Mouse (Mus musculus) embryonic facial prominence, embryonic 15.5 days (tissue): ENCODE measurements around the gene Rcl1. TPM values are rescaled to one million over a fixed set of nuclear protein-coding genes. Genes with fewer than 3 reads are reported as not detected.
A peak's percentile ranks its signal among the peaks of the same experiment; 100 is the strongest.

Experiments
- ATAC-seq: fragments of 200-750 bp; cut with Nextera tagmentation; 2 replicates; pipeline ENCODE4 v1.8.0; 2017; ENCODE audit warnings: low read depth, moderate TSS enrichment; ENCODE audit not compliant: insufficient number of reproducible peaks, low FRiP score, low TSS enrichment
- H3K27ac ChIP-seq: fragments of 300-500 bp; sonication (generic); replicated peaks from 2 replicates; pipeline ENCODE4 v1.5.1; 2015; ENCODE audit warnings: mild to moderate bottlenecking, inconsistent platforms
- H3K27me3 ChIP-seq: fragments of 300-500 bp; sonication (generic); 2 replicates; pipeline ENCODE4 v1.6.1; 2015; ENCODE audit warnings: inconsistent platforms
- H3K36me3 ChIP-seq: fragments of 300-500 bp; sonication (generic); 2 replicates; pipeline ENCODE4 v1.6.1; 2015; ENCODE audit warnings: mild to moderate bottlenecking, inconsistent platforms
- H3K4me1 ChIP-seq: fragments of 300-500 bp; sonication (generic); 2 replicates; pipeline ENCODE4 v1.6.1; 2015; ENCODE audit warnings: inconsistent platforms
- H3K4me2 ChIP-seq: fragments of 300-500 bp; sonication (generic); replicated peaks from 2 replicates; pipeline ENCODE4 v1.6.1; 2015; ENCODE audit warnings: mild to moderate bottlenecking, inconsistent platforms
- H3K4me3 ChIP-seq: fragments of 300-500 bp; sonication (generic); replicated peaks from 2 replicates; pipeline ENCODE4 v1.5.1; 2015; ENCODE audit warnings: mild to moderate bottlenecking, inconsistent platforms
- H3K9ac ChIP-seq: fragments of 300-500 bp; sonication (generic); 2 replicates; pipeline ENCODE4 v1.6.1; 2015; ENCODE audit warnings: inconsistent platforms
- H3K9me3 ChIP-seq: fragments of 300-500 bp; sonication (generic); replicated peaks from 2 replicates; pipeline ENCODE4 v1.6.1; 2016; ENCODE audit warnings: inconsistent platforms
- WGBS: fragments of 180-500 bp; shearing (Covaris S2); methylation state at CpG from one replicate; pipeline ENCODE4 v1.1.7; 2015; 5-methylcytosine and 5-hydroxymethylcytosine counted together
- polyA plus RNA-seq: library from polyadenylated mRNA; unstranded; fragments of >200 nt; fragmentation: Nextera tagmentation; extraction: Ambion mirVana; gene quantifications from 2 replicates; pipeline ENCODE4 v1.2.1, GENCODE M21; 2015

Rcl1 gene
- polyA plus RNA-seq, 1 experiment from 2014 or later: 47.1 TPM

GRCm38 (mm10) chr19:29069195-29069594 is 32.0 kb upstream of the Rcl1 start:
- Histone ChIP-seq H3K27ac (no peak overlapping the region), H3K9me3 (no peaks in the 10 kb centered on the region), H3K27me3 (no peaks in the 10 kb centered on the region; the same call in 1 of the 2 replicates), H3K9ac (no peak overlapping the region), H3K4me2 (no peak overlapping the region), H3K4me3 (no peak overlapping the region), H3K4me1 (peaks cover 10% of the 10 kb centered on the region; the same call in 1 of the 2 replicates), H3K36me3 (no peaks in the 10 kb centered on the region)
- no peak for ATAC-seq
- 70% methylated on average over 5 of the region's 5 CpGs for WGBS

GRCm38 (mm10) chr19:29074802-29075201 is 26.4 kb upstream of the Rcl1 start:
- Histone ChIP-seq H3K9ac (no peak overlapping the region), H3K27ac (no peak overlapping the region), H3K4me3 (no peak overlapping the region), H3K9me3 (no peaks in the 10 kb centered on the region), H3K36me3 (no peaks in the 10 kb centered on the region), H3K27me3 (no peaks in the 10 kb centered on the region), H3K4me1 (peaks cover 3% of the 10 kb centered on the region; the same call in 1 of the 2 replicates), H3K4me2 (no peak overlapping the region)
- 63% methylated on average over 6 of the region's 6 CpGs for WGBS
- no peak for ATAC-seq

GRCm38 (mm10) chr19:29088628-29089027 is 12.5 kb upstream of the Rcl1 start:
- 70% methylated on average over 6 of the region's 6 CpGs for WGBS
- H3K36me3 ChIP-seq: no peaks in the 10 kb centered on the region
- H3K27ac ChIP-seq: no peak overlapping the region
- ATAC-seq: no peak
- no peak overlapping the region for H3K4me3 ChIP-seq
- no peak overlapping the region for H3K4me2 ChIP-seq
- no peaks in the 10 kb centered on the region for H3K27me3 ChIP-seq
- no peaks in the 10 kb centered on the region for H3K9me3 ChIP-seq
- no peaks in the 10 kb centered on the region for H3K4me1 ChIP-seq
- H3K9ac ChIP-seq: no peak overlapping the region

- no peaks in the 10 kb centered on the region for H3K27me3 ChIP-seq
- H3K4me3 ChIP-seq: no peak overlapping the region
- no peaks in the 10 kb centered on the region for H3K4me1 ChIP-seq
- H3K4me2 ChIP-seq: no peak overlapping the region
- no peaks in the 10 kb centered on the region for H3K9me3 ChIP-seq
- no peak overlapping the region for H3K9ac ChIP-seq
- no peaks in the 10 kb centered on the region for H3K36me3 ChIP-seq
- ATAC-seq: no peak
- no peak overlapping the region for H3K27ac ChIP-seq
Observed at GRCm38 (mm10) chr19:29092194-29092593, 9.0 kb upstream of the Rcl1 start.

- Histone ChIP-seq H3K36me3 (no peaks in the 10 kb centered on the region), H3K4me2 (no peak overlapping the region), H3K27me3 (no peaks in the 10 kb centered on the region), H3K9ac (no peak overlapping the region), H3K4me3 (no peak overlapping the region), H3K27ac (no peak overlapping the region), H3K9me3 (no peaks in the 10 kb centered on the region), H3K4me1 (peaks cover 13% of the 10 kb centered on the region)
- ATAC-seq: no peak
- 66% methylated on average over 5 of the region's 5 CpGs for WGBS
Observed at GRCm38 (mm10) chr19:29099106-29099505, 2.1 kb upstream of the Rcl1 start.

- H3K4me3 ChIP-seq: no peak overlapping the region
- no peak for ATAC-seq
- 77% methylated on average over 4 of the region's 4 CpGs for WGBS
Observed at GRCm38 (mm10) chr19:29099596-29099995, 1.6 kb upstream of the Rcl1 start.

GRCm38 (mm10) chr19:29100261-29100660 is 914 bp upstream of the Rcl1 start:
- peak overlapping the region; percentile 82 for H3K27ac ChIP-seq
- no peaks in the 10 kb centered on the region for H3K27me3 ChIP-seq
- H3K4me1 ChIP-seq: peaks cover 13% of the 10 kb centered on the region
- H3K4me3 ChIP-seq: peak overlapping the region; percentile 81
- ATAC-seq: no peak
- no peak overlapping the region; the same call in 1 of the 2 replicates for H3K9ac ChIP-seq
- peak overlapping the region; percentile 86 for H3K4me2 ChIP-seq
- WGBS: 25% methylated on average over 8 of the region's 8 CpGs
- H3K36me3 ChIP-seq: no peaks in the 10 kb centered on the region
- no peaks in the 10 kb centered on the region for H3K9me3 ChIP-seq

More at GRCm38 (mm10) chr19:29099596-29099995, 1.6 kb upstream of the Rcl1 start:
- H3K9ac ChIP-seq: no peak overlapping the region
- H3K27me3 ChIP-seq: no peaks in the 10 kb centered on the region
- peaks cover 13% of the 10 kb centered on the region for H3K4me1 ChIP-seq
- H3K27ac ChIP-seq: no peak overlapping the region
- no peaks in the 10 kb centered on the region for H3K9me3 ChIP-seq
- no peak overlapping the region for H3K4me2 ChIP-seq
- no peaks in the 10 kb centered on the region for H3K36me3 ChIP-seq

- under 1% methylated on average over 27 of the region's 27 CpGs for WGBS
- no peaks in the 10 kb centered on the region for H3K9me3 ChIP-seq
- peak overlapping the region; percentile 49 for H3K9ac ChIP-seq
- no peaks in the 10 kb centered on the region for H3K27me3 ChIP-seq
- H3K4me3 ChIP-seq: peak overlapping the region; percentile 81
- peaks cover 13% of the 10 kb centered on the region for H3K4me1 ChIP-seq
- H3K4me2 ChIP-seq: peak overlapping the region; percentile 86
- peak; percentile 16; the same call in 1 of the 2 replicates for ATAC-seq
- H3K36me3 ChIP-seq: no peaks in the 10 kb centered on the region
- peak overlapping the region; percentile 58; the same call in 1 of the 2 replicates for H3K27ac ChIP-seq
Observed at GRCm38 (mm10) chr19:29101591-29101990, 416 bp downstream of the Rcl1 start.

GRCm38 (mm10) chr19:29102098-29102497 is 923 bp downstream of the Rcl1 start:
- H3K9me3 ChIP-seq: no peaks in the 10 kb centered on the region
- peaks cover 13% of the 10 kb centered on the region for H3K4me1 ChIP-seq
- no peaks in the 10 kb centered on the region for H3K36me3 ChIP-seq
- no peak for ATAC-seq
- 13% methylated on average over 13 of the region's 13 CpGs for WGBS
- no peak overlapping the region for H3K27ac ChIP-seq
- peak overlapping the region; percentile 86 for H3K4me2 ChIP-seq
- H3K4me3 ChIP-seq: peak overlapping the region; percentile 81
- no peaks in the 10 kb centered on the region for H3K27me3 ChIP-seq
- no peak overlapping the region; the same call in 1 of the 2 replicates for H3K9ac ChIP-seq

GRCm38 (mm10) chr19:29105816-29106215 is 4.6 kb downstream of the Rcl1 start:
- Histone ChIP-seq H3K4me1 (0 out of 2 replicates have a peak, but pooled peaks cover 4% of the 10 kb centered on the region), H3K27ac (no peak overlapping the region), H3K36me3 (no peaks in the 10 kb centered on the region), H3K9ac (no peak overlapping the region), H3K9me3 (no peaks in the 10 kb centered on the region), H3K4me3 (no peak overlapping the region), H3K4me2 (no peak overlapping the region), H3K27me3 (no peaks in the 10 kb centered on the region)
- no peak for ATAC-seq
- 96% methylated on average over 4 of the region's 4 CpGs for WGBS

- H3K9ac ChIP-seq: no peak overlapping the region
- 81% methylated on average over 5 of the region's 5 CpGs for WGBS
- no peak overlapping the region for H3K4me2 ChIP-seq
- 0 out of 2 replicates have a peak, but pooled peaks cover 4% of the 10 kb centered on the region for H3K4me1 ChIP-seq
- H3K9me3 ChIP-seq: no peaks in the 10 kb centered on the region
- H3K36me3 ChIP-seq: no peaks in the 10 kb centered on the region
- H3K27me3 ChIP-seq: no peaks in the 10 kb centered on the region
- no peak overlapping the region for H3K27ac ChIP-seq
- no peak overlapping the region for H3K4me3 ChIP-seq
- no peak for ATAC-seq
Observed at GRCm38 (mm10) chr19:29106261-29106660, 5.1 kb downstream of the Rcl1 start.

GRCm38 (mm10) chr19:29112662-29113061 is 11.5 kb downstream of the Rcl1 start:
- H3K9ac ChIP-seq: no peak overlapping the region
- no peak overlapping the region for H3K4me3 ChIP-seq
- H3K4me2 ChIP-seq: no peak overlapping the region
- H3K27ac ChIP-seq: no peak overlapping the region
- no peaks in the 10 kb centered on the region for H3K9me3 ChIP-seq
- ATAC-seq: no peak
- 50% methylated on average over 8 of the region's 8 CpGs for WGBS
- no peaks in the 10 kb centered on the region for H3K36me3 ChIP-seq
- H3K27me3 ChIP-seq: no peaks in the 10 kb centered on the region
- no peaks in the 10 kb centered on the region for H3K4me1 ChIP-seq
